Mouse (Mus musculus) liver, embryonic 13.5 days (tissue): ENCODE results near the gene Slc8a1. TPM values are rescaled to one million over a fixed set of nuclear protein-coding genes. Genes with fewer than 3 reads are reported as not detected.

ENCODE experiments used
- ATAC-seq: fragments of 200-750 bp; cut with Nextera tagmentation; 2 replicates; pipeline ENCODE4 v1.8.0; 2017; ENCODE audit warnings: low read depth, mild to moderate bottlenecking, moderate number of reproducible peaks, moderate library complexity
- DNase-seq: peaks from one replicate; pipeline ENCODE4 v3.0.0; 2022
- H3K27ac ChIP-seq: fragments of 300-500 bp; sonication (generic); 2 replicates; pipeline ENCODE4 v1.5.1; 2015; ENCODE audit warnings: moderate library complexity, mild to moderate bottlenecking, inconsistent platforms
- H3K27me3 ChIP-seq: fragments of 300-500 bp; sonication (generic); 2 replicates; pipeline ENCODE4 v1.6.1; 2015; ENCODE audit warnings: mild to moderate bottlenecking, inconsistent platforms
- H3K36me3 ChIP-seq: fragments of 300-500 bp; sonication (generic); 2 replicates; pipeline ENCODE4 v1.6.1; 2015; ENCODE audit warnings: mild to moderate bottlenecking, inconsistent platforms
- H3K4me1 ChIP-seq: fragments of 300-500 bp; sonication (generic); replicated peaks from 2 replicates; pipeline ENCODE4 v1.6.1; 2015; ENCODE audit warnings: inconsistent platforms
- H3K4me2 ChIP-seq: fragments of 300-500 bp; sonication (generic); 2 replicates; pipeline ENCODE4 v1.6.1; 2015; ENCODE audit warnings: inconsistent platforms, mild to moderate bottlenecking, moderate library complexity
- H3K4me3 ChIP-seq: fragments of 300-500 bp; sonication (generic); replicated peaks from 2 replicates; pipeline ENCODE4 v1.5.1; 2015; ENCODE audit warnings: mild to moderate bottlenecking, inconsistent platforms
- H3K9ac ChIP-seq: fragments of 300-500 bp; sonication (generic); 2 replicates; pipeline ENCODE4 v1.6.1; 2015; ENCODE audit warnings: mild to moderate bottlenecking, inconsistent platforms
- H3K9me3 ChIP-seq: fragments of 300-500 bp; sonication (generic); replicated peaks from 2 replicates; pipeline ENCODE4 v1.6.1; 2016; ENCODE audit warnings: inconsistent platforms
- WGBS: fragments of 180-500 bp; shearing (Covaris S2); methylation state at CpG from one replicate; pipeline ENCODE4 v1.1.7; 2015; ENCODE audit not compliant: insufficient replicate concordance; 5-methylcytosine and 5-hydroxymethylcytosine counted together
- polyA plus RNA-seq: library from polyadenylated mRNA; unstranded; fragments of >200 nt; fragmentation: Nextera tagmentation; extraction: Ambion mirVana; gene quantifications from 2 replicates; pipeline ENCODE4 v1.2.1, GENCODE M21; 2015

Slc8a1 gene
- polyA plus RNA-seq, 1 experiment from 2014 or later = 0.47 TPM

- Histone ChIP-seq H3K4me3 (no peak overlapping the region), H3K4me1 (no peaks in the 10 kb centered on the region), H3K4me2 (no peak overlapping the region), H3K27ac (no peak overlapping the region), H3K27me3 (no peaks in the 10 kb centered on the region), H3K9ac (no peak overlapping the region), H3K9me3 (no peaks in the 10 kb centered on the region), H3K36me3 (no peaks in the 10 kb centered on the region)
- ATAC-seq (no peak), DNase-seq (no peak)
- 69% methylated on average over 4 of the region's 4 CpGs for WGBS
Observed at GRCm38 (mm10) chr17:81404225-81404624, 334.0 kb downstream of the Slc8a1 start.

- H3K4me1 ChIP-seq = no peaks in the 10 kb centered on the region
- no peak overlapping the region for H3K27ac ChIP-seq
- no peaks in the 10 kb centered on the region for H3K27me3 ChIP-seq
- no peaks in the 10 kb centered on the region for H3K9me3 ChIP-seq
- no peak for DNase-seq
- no peak for ATAC-seq
- H3K36me3 ChIP-seq = no peaks in the 10 kb centered on the region
- no peak overlapping the region for H3K4me3 ChIP-seq
- H3K4me2 ChIP-seq = no peak overlapping the region
- no peak overlapping the region for H3K9ac ChIP-seq
- 63% methylated on average over 4 of the region's 4 CpGs for WGBS
Observed at GRCm38 (mm10) chr17:81403121-81403520, 335.1 kb downstream of the Slc8a1 start.

- H3K4me2 ChIP-seq = no peak overlapping the region
- no peak overlapping the region for H3K9ac ChIP-seq
- no peaks in the 10 kb centered on the region for H3K9me3 ChIP-seq
- H3K4me1 ChIP-seq = no peaks in the 10 kb centered on the region
- no peak overlapping the region for H3K27ac ChIP-seq
- no peaks in the 10 kb centered on the region for H3K36me3 ChIP-seq
- H3K27me3 ChIP-seq = no peaks in the 10 kb centered on the region
- H3K4me3 ChIP-seq = no peak overlapping the region
- WGBS = 36% methylated on average over 2 of the region's 2 CpGs
- ATAC-seq (no peak), DNase-seq (no peak)
Observed at GRCm38 (mm10) chr17:81402636-81403035, 335.5 kb downstream of the Slc8a1 start.

- no peaks in the 10 kb centered on the region for H3K9me3 ChIP-seq
- no peak overlapping the region for H3K4me2 ChIP-seq
- H3K4me3 ChIP-seq = no peak overlapping the region
- no peak for DNase-seq
- no peak for ATAC-seq
- no peaks in the 10 kb centered on the region for H3K27me3 ChIP-seq
- 54% methylated on average over 5 of the region's 5 CpGs for WGBS
- no peaks in the 10 kb centered on the region for H3K36me3 ChIP-seq
- no peak overlapping the region for H3K27ac ChIP-seq
- no peaks in the 10 kb centered on the region for H3K4me1 ChIP-seq
- no peak overlapping the region for H3K9ac ChIP-seq
Observed at GRCm38 (mm10) chr17:81400377-81400776, 337.8 kb downstream of the Slc8a1 start.

GRCm38 (mm10) chr17:81397434-81397833, 340.7 kb downstream of the Slc8a1 start:
- Histone ChIP-seq H3K4me2 (no peak overlapping the region), H3K27ac (no peak overlapping the region), H3K4me1 (no peaks in the 10 kb centered on the region), H3K36me3 (no peaks in the 10 kb centered on the region), H3K9me3 (no peaks in the 10 kb centered on the region), H3K27me3 (no peaks in the 10 kb centered on the region), H3K9ac (no peak overlapping the region), H3K4me3 (no peak overlapping the region)
- DNase-seq (no peak), ATAC-seq (no peak)
- 59% methylated on average over 1 of the region's 1 CpGs for WGBS

- Histone ChIP-seq H3K9ac (no peak overlapping the region), H3K4me2 (no peak overlapping the region), H3K4me1 (no peaks in the 10 kb centered on the region), H3K27me3 (no peaks in the 10 kb centered on the region), H3K9me3 (no peaks in the 10 kb centered on the region), H3K36me3 (no peaks in the 10 kb centered on the region), H3K27ac (no peak overlapping the region), H3K4me3 (no peak overlapping the region)
- 53% methylated on average over 2 of the region's 2 CpGs for WGBS
- DNase-seq = no peak
- ATAC-seq = no peak
Observed at GRCm38 (mm10) chr17:81394124-81394523, 344.1 kb downstream of the Slc8a1 start.

- no peaks in the 10 kb centered on the region for H3K4me1 ChIP-seq
- no peaks in the 10 kb centered on the region for H3K9me3 ChIP-seq
- 49% methylated on average over 4 of the region's 4 CpGs for WGBS
- H3K27ac ChIP-seq = no peak overlapping the region
- DNase-seq = no peak
- H3K27me3 ChIP-seq = no peaks in the 10 kb centered on the region
- ATAC-seq = no peak
- no peak overlapping the region for H3K4me3 ChIP-seq
- H3K4me2 ChIP-seq = no peak overlapping the region
- no peak overlapping the region for H3K9ac ChIP-seq
- no peaks in the 10 kb centered on the region for H3K36me3 ChIP-seq
Observed at GRCm38 (mm10) chr17:81393040-81393439, 345.1 kb downstream of the Slc8a1 start.

GRCm38 (mm10) chr17:81391478-81391877, 346.7 kb downstream of the Slc8a1 start:
- WGBS = 78% methylated on average over 7 of the region's 7 CpGs
- no peak for DNase-seq
- Histone ChIP-seq H3K36me3 (no peaks in the 10 kb centered on the region), H3K4me2 (no peak overlapping the region), H3K27ac (no peak overlapping the region), H3K9ac (no peak overlapping the region), H3K4me3 (no peak overlapping the region), H3K27me3 (no peaks in the 10 kb centered on the region), H3K4me1 (no peaks in the 10 kb centered on the region), H3K9me3 (no peaks in the 10 kb centered on the region)
- no peak for ATAC-seq

- no peaks in the 10 kb centered on the region for H3K36me3 ChIP-seq
- H3K9ac ChIP-seq = no peak overlapping the region
- H3K9me3 ChIP-seq = no peaks in the 10 kb centered on the region
- H3K27ac ChIP-seq = no peak overlapping the region
- DNase-seq = no peak
- H3K4me3 ChIP-seq = no peak overlapping the region
- H3K4me1 ChIP-seq = no peaks in the 10 kb centered on the region
- no peaks in the 10 kb centered on the region for H3K27me3 ChIP-seq
- ATAC-seq = no peak
- 57% methylated on average over 3 of the region's 3 CpGs for WGBS
- H3K4me2 ChIP-seq = no peak overlapping the region
Observed at GRCm38 (mm10) chr17:81390790-81391189, 347.4 kb downstream of the Slc8a1 start.

- Histone ChIP-seq H3K27ac (no peak overlapping the region), H3K27me3 (no peaks in the 10 kb centered on the region), H3K36me3 (no peaks in the 10 kb centered on the region), H3K4me2 (no peak overlapping the region), H3K9me3 (no peaks in the 10 kb centered on the region), H3K4me3 (no peak overlapping the region), H3K9ac (no peak overlapping the region), H3K4me1 (no peaks in the 10 kb centered on the region)
- DNase-seq (no peak), ATAC-seq (no peak)
- WGBS = 58% methylated on average over 2 of the region's 2 CpGs
Observed at GRCm38 (mm10) chr17:81386118-81386517, 352.1 kb downstream of the Slc8a1 start.

GRCm38 (mm10) chr17:81385476-81385875, 352.7 kb downstream of the Slc8a1 start:
- Histone ChIP-seq H3K36me3 (no peaks in the 10 kb centered on the region), H3K4me1 (no peaks in the 10 kb centered on the region), H3K4me3 (no peak overlapping the region), H3K27me3 (no peaks in the 10 kb centered on the region), H3K27ac (no peak overlapping the region), H3K4me2 (no peak overlapping the region), H3K9ac (no peak overlapping the region), H3K9me3 (no peaks in the 10 kb centered on the region)
- ATAC-seq (no peak), DNase-seq (no peak)
- WGBS = 74% methylated on average over 5 of the region's 5 CpGs

- ATAC-seq (no peak), DNase-seq (no peak)
- Histone ChIP-seq H3K27me3 (no peaks in the 10 kb centered on the region), H3K4me2 (no peak overlapping the region), H3K4me1 (no peaks in the 10 kb centered on the region), H3K9ac (no peak overlapping the region), H3K4me3 (no peak overlapping the region), H3K9me3 (no peaks in the 10 kb centered on the region), H3K36me3 (no peaks in the 10 kb centered on the region), H3K27ac (no peak overlapping the region)
- WGBS = 77% methylated on average over 4 of the region's 4 CpGs
Observed at GRCm38 (mm10) chr17:81383461-81383860, 354.7 kb downstream of the Slc8a1 start.
